Mouse (Mus musculus) megakaryocyte, embryonic 14.5 days (primary cell): ENCODE results near the gene Ppp1r14a.

Experiments used
- FLI1 ChIP-seq: IDR thresholded peaks from 2 replicates; pipeline ENCODE4 v1.6.1; 2012; ENCODE audit warnings: low read length, inconsistent platforms, mixed read lengths
- GATA1 ChIP-seq: IDR thresholded peaks from 3 replicates; pipeline ENCODE4 v1.6.1; 2012; ENCODE audit warnings: mixed read lengths, low read length, inconsistent platforms, borderline replicate concordance

DNA sequence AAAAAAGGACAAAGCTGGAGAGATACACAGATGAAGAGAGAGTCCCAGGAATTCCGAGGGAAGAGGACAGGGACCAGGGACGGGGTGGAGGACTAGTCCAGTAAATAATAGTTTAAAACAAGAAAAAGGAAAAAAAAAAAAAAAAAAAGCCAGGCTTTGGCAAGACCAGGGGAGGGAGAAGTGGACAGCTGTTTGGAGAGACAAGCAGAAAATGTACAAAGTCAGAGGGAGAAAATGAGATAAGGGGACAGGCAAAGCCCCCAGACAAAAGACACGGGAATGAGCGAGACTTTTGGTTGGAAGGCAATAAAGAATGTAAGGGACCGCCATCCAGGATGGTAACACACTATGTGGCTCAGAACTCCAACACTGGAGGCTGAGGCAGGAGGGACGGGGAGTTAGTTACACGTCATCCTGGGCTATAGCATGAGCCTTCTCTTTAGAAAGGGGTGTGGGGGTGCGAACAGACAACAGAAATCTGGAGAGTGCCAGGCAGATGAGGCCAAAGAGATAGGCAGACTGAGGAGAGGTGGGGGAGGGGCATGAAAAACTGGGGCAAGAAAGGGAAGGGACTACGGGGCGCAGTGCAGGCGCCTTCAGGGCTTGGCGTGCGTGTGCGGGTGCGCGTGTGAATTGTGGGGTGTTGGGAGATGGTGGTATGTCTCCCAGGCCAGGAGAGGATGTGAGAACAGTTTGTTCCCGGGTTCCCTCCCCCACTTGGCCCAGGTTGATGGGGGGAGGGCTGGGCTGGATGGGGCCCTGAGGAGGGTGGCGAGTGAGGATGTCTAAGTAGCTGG is 29.2 kb downstream of the Ppp1r14a start:
- no peak for TF ChIP-seq GATA1
- TF ChIP-seq FLI1 = no peak
